Mouse (Mus musculus) forebrain, embryonic 13.5 days (tissue): ENCODE measurements at regions not wholly inside any gene's neighbourhood (a gene's known extent, or its start where the extent isn't known, plus 50 kb on each side); places are given as distances from the start of the nearest gene placed in this dataset.

Experiments used
- ATAC-seq: fragments of 200-750 bp; cut with Nextera tagmentation; 2 replicates; pipeline ENCODE4 v1.8.0; 2017
- H3K27ac ChIP-seq: fragments of 300-500 bp; sonication (generic); 2 replicates; pipeline ENCODE4 v1.5.1; 2015; ENCODE audit warnings: inconsistent platforms, mild to moderate bottlenecking, moderate library complexity
- H3K27me3 ChIP-seq: fragments of 300-500 bp; sonication (generic); 2 replicates; pipeline ENCODE4 v1.6.1; 2015; ENCODE audit warnings: mild to moderate bottlenecking, inconsistent platforms
- H3K36me3 ChIP-seq: fragments of 300-500 bp; sonication (generic); 2 replicates; pipeline ENCODE4 v1.6.1; 2015; ENCODE audit warnings: mild to moderate bottlenecking, inconsistent platforms; ENCODE audit not compliant: poor library complexity, severe bottlenecking
- H3K4me1 ChIP-seq: fragments of 300-500 bp; sonication (generic); 2 replicates; pipeline ENCODE4 v1.6.1; 2015; ENCODE audit warnings: inconsistent platforms
- H3K4me2 ChIP-seq: fragments of 300-500 bp; sonication (generic); 2 replicates; pipeline ENCODE4 v1.6.1; 2015; ENCODE audit warnings: inconsistent platforms, mild to moderate bottlenecking, moderate library complexity
- H3K4me3 ChIP-seq: fragments of 300-500 bp; sonication (generic); 2 replicates; pipeline ENCODE4 v1.5.1; 2015; ENCODE audit warnings: mild to moderate bottlenecking, inconsistent platforms
- H3K9ac ChIP-seq: fragments of 300-500 bp; sonication (generic); 2 replicates; pipeline ENCODE4 v1.6.1; 2015; ENCODE audit warnings: mild to moderate bottlenecking, inconsistent platforms
- H3K9me3 ChIP-seq: fragments of 300-500 bp; sonication (generic); replicated peaks from 2 replicates; pipeline ENCODE4 v1.6.1; 2016; ENCODE audit warnings: inconsistent platforms
- WGBS: fragments of 180-500 bp; shearing (Covaris S2); methylation state at CpG from one replicate; pipeline ENCODE4 v1.1.7; 2015; 5-methylcytosine and 5-hydroxymethylcytosine counted together

- 94% methylated on average over 5 of the region's 5 CpGs for WGBS
- Histone ChIP-seq H3K9me3 (no peaks in the 10 kb centered on the region), H3K4me1 (no peaks in the 10 kb centered on the region), H3K27me3 (no peaks in the 10 kb centered on the region), H3K4me2 (no peak overlapping the region), H3K9ac (no peak overlapping the region), H3K4me3 (no peak overlapping the region), H3K36me3 (no peaks in the 10 kb centered on the region), H3K27ac (no peak overlapping the region)
- ATAC-seq, result no peak
Observed at GRCm38 (mm10) chr10:98231017-98231416, 504.5 kb upstream of the C030005K15Rik start.

GRCm38 (mm10) chr10:98231705-98232235 is 505.2 kb upstream of the C030005K15Rik start:
- Histone ChIP-seq H3K27me3 (no peaks in the 10 kb centered on the region), H3K36me3 (no peaks in the 10 kb centered on the region), H3K4me3 (no peak overlapping the region), H3K9ac (no peak overlapping the region), H3K4me1 (no peaks in the 10 kb centered on the region), H3K9me3 (no peaks in the 10 kb centered on the region), H3K27ac (no peak overlapping the region), H3K4me2 (no peak overlapping the region)
- no peak for ATAC-seq
- WGBS, result 82% methylated on average over 4 of the region's 4 CpGs

- 89% methylated on average over 1 of the region's 1 CpGs for WGBS
- ATAC-seq, result no peak
Observed at GRCm38 (mm10) chr10:98248311-98248710, 521.8 kb upstream of the C030005K15Rik start.

GRCm38 (mm10) chr10:98257980-98258707 is 531.6 kb upstream of the C030005K15Rik start:
- Histone ChIP-seq H3K36me3 (no peaks in the 10 kb centered on the region), H3K4me1 (no peaks in the 10 kb centered on the region), H3K27ac (no peak overlapping the region), H3K4me3 (no peak overlapping the region), H3K27me3 (no peaks in the 10 kb centered on the region), H3K9ac (no peak overlapping the region), H3K4me2 (no peak overlapping the region), H3K9me3 (no peaks in the 10 kb centered on the region)
- ATAC-seq, result no peak
- WGBS, result 74% methylated on average over 4 of the region's 4 CpGs

More at GRCm38 (mm10) chr10:98248311-98248710, 521.8 kb upstream of the C030005K15Rik start:
- H3K36me3 ChIP-seq, result no peaks in the 10 kb centered on the region
- no peak overlapping the region for H3K27ac ChIP-seq
- H3K4me1 ChIP-seq, result no peaks in the 10 kb centered on the region
- H3K9ac ChIP-seq, result no peak overlapping the region
- no peaks in the 10 kb centered on the region for H3K9me3 ChIP-seq
- H3K4me2 ChIP-seq, result no peak overlapping the region
- no peaks in the 10 kb centered on the region for H3K27me3 ChIP-seq
- H3K4me3 ChIP-seq, result no peak overlapping the region

- 88% methylated on average over 4 of the region's 4 CpGs for whole genome bisulfite sequencing
- no peaks in the 10 kb centered on the region for H3K36me3 ChIP-seq
- ATAC-seq, result no peak
Observed at GRCm38 (mm10) chr10:98259283-98259682, 532.7 kb upstream of the C030005K15Rik start.

GRCm38 (mm10) chr10:98268511-98268910 is 542.0 kb upstream of the C030005K15Rik start:
- no peak overlapping the region for H3K27ac ChIP-seq
- no peak for ATAC-seq
- no peaks in the 10 kb centered on the region for H3K4me1 ChIP-seq
- no peaks in the 10 kb centered on the region for H3K27me3 ChIP-seq
- no peak overlapping the region for H3K4me2 ChIP-seq
- no peaks in the 10 kb centered on the region for H3K9me3 ChIP-seq
- H3K36me3 ChIP-seq, result no peaks in the 10 kb centered on the region
- no peak overlapping the region for H3K4me3 ChIP-seq
- 95% methylated on average over 3 of the region's 3 CpGs for WGBS
- no peak overlapping the region for H3K9ac ChIP-seq

More at GRCm38 (mm10) chr10:98259283-98259682, 532.7 kb upstream of the C030005K15Rik start:
- Histone ChIP-seq H3K27me3 (no peaks in the 10 kb centered on the region), H3K4me1 (no peaks in the 10 kb centered on the region), H3K9me3 (no peaks in the 10 kb centered on the region), H3K27ac (no peak overlapping the region), H3K4me3 (no peak overlapping the region), H3K9ac (no peak overlapping the region), H3K4me2 (no peak overlapping the region)

GRCm38 (mm10) chr10:98291617-98292016 is 565.1 kb upstream of the C030005K15Rik start:
- H3K4me1 ChIP-seq, result no peaks in the 10 kb centered on the region
- WGBS, result 85% methylated on average over 4 of the region's 4 CpGs
- no peak overlapping the region for H3K4me3 ChIP-seq
- no peaks in the 10 kb centered on the region for H3K9me3 ChIP-seq
- no peak for ATAC-seq
- no peaks in the 10 kb centered on the region for H3K36me3 ChIP-seq
- H3K9ac ChIP-seq, result no peak overlapping the region
- H3K27me3 ChIP-seq, result no peaks in the 10 kb centered on the region
- no peak overlapping the region for H3K4me2 ChIP-seq
- H3K27ac ChIP-seq, result no peak overlapping the region

- H3K36me3 ChIP-seq, result no peaks in the 10 kb centered on the region
- H3K4me3 ChIP-seq, result no peak overlapping the region
- H3K9ac ChIP-seq, result no peak overlapping the region
- no peaks in the 10 kb centered on the region for H3K4me1 ChIP-seq
- H3K27me3 ChIP-seq, result no peaks in the 10 kb centered on the region
- H3K9me3 ChIP-seq, result no peaks in the 10 kb centered on the region
- no peak overlapping the region for H3K4me2 ChIP-seq
- H3K27ac ChIP-seq, result no peak overlapping the region
- 83% methylated on average over 2 of the region's 2 CpGs for WGBS
- ATAC-seq, result no peak
Observed at GRCm38 (mm10) chr10:98292140-98292539, 565.6 kb upstream of the C030005K15Rik start.

GRCm38 (mm10) chr10:98305667-98306066 is 579.1 kb upstream of the C030005K15Rik start:
- H3K27ac ChIP-seq, result no peak overlapping the region
- ATAC-seq, result no peak
- 82% methylated on average over 1 of the region's 1 CpGs for WGBS

GRCm38 (mm10) chr10:98309667-98310066 is 583.1 kb upstream of the C030005K15Rik start:
- Histone ChIP-seq H3K4me3 (no peak overlapping the region), H3K27me3 (no peaks in the 10 kb centered on the region), H3K9me3 (no peaks in the 10 kb centered on the region), H3K4me2 (no peak overlapping the region), H3K27ac (no peak overlapping the region), H3K4me1 (no peaks in the 10 kb centered on the region), H3K36me3 (no peaks in the 10 kb centered on the region), H3K9ac (no peak overlapping the region)
- no peak for ATAC-seq
- WGBS, result 89% methylated on average over 3 of the region's 3 CpGs

More at GRCm38 (mm10) chr10:98305667-98306066, 579.1 kb upstream of the C030005K15Rik start:
- Histone ChIP-seq H3K4me2 (no peak overlapping the region), H3K36me3 (no peaks in the 10 kb centered on the region), H3K9me3 (no peaks in the 10 kb centered on the region), H3K4me1 (no peaks in the 10 kb centered on the region), H3K9ac (no peak overlapping the region), H3K27me3 (no peaks in the 10 kb centered on the region), H3K4me3 (no peak overlapping the region)

GRCm38 (mm10) chr10:98311403-98311802 is 584.8 kb upstream of the C030005K15Rik start:
- Histone ChIP-seq H3K9me3 (no peaks in the 10 kb centered on the region), H3K36me3 (no peaks in the 10 kb centered on the region), H3K9ac (no peak overlapping the region), H3K4me3 (no peak overlapping the region), H3K4me1 (no peaks in the 10 kb centered on the region), H3K4me2 (no peak overlapping the region), H3K27ac (no peak overlapping the region), H3K27me3 (no peaks in the 10 kb centered on the region)
- no peak for ATAC-seq

- H3K9me3 ChIP-seq, result no peaks in the 10 kb centered on the region
- no peak overlapping the region for H3K9ac ChIP-seq
- no peak overlapping the region for H3K4me2 ChIP-seq
- H3K4me1 ChIP-seq, result no peaks in the 10 kb centered on the region
- no peak overlapping the region for H3K27ac ChIP-seq
- 87% methylated on average over 2 of the region's 2 CpGs for WGBS
- no peaks in the 10 kb centered on the region for H3K36me3 ChIP-seq
- ATAC-seq, result no peak
- H3K27me3 ChIP-seq, result no peaks in the 10 kb centered on the region
- H3K4me3 ChIP-seq, result no peak overlapping the region
Observed at GRCm38 (mm10) chr10:98318416-98318815, 591.9 kb upstream of the C030005K15Rik start.

- ATAC-seq, result no peak
- no peaks in the 10 kb centered on the region for H3K27me3 ChIP-seq
- WGBS, result 78% methylated on average over 5 of the region's 5 CpGs
- no peak overlapping the region for H3K27ac ChIP-seq
- no peaks in the 10 kb centered on the region for H3K36me3 ChIP-seq
- no peaks in the 10 kb centered on the region for H3K9me3 ChIP-seq
- H3K4me3 ChIP-seq, result no peak overlapping the region
- no peak overlapping the region for H3K4me2 ChIP-seq
- no peaks in the 10 kb centered on the region for H3K4me1 ChIP-seq
- H3K9ac ChIP-seq, result no peak overlapping the region
Observed at GRCm38 (mm10) chr10:98323846-98324245, 590.4 kb upstream of the Atp2b1 start.
